Mouse (Mus musculus): ENCODE results near the gene Aars2. TPM values are rescaled to one million over a fixed set of nuclear protein-coding genes. Genes with fewer than 3 reads are reported as not detected.

The Aars2 gene
- polyA plus RNA-seq, 1 experiment: 10.2 TPM

DNA sequence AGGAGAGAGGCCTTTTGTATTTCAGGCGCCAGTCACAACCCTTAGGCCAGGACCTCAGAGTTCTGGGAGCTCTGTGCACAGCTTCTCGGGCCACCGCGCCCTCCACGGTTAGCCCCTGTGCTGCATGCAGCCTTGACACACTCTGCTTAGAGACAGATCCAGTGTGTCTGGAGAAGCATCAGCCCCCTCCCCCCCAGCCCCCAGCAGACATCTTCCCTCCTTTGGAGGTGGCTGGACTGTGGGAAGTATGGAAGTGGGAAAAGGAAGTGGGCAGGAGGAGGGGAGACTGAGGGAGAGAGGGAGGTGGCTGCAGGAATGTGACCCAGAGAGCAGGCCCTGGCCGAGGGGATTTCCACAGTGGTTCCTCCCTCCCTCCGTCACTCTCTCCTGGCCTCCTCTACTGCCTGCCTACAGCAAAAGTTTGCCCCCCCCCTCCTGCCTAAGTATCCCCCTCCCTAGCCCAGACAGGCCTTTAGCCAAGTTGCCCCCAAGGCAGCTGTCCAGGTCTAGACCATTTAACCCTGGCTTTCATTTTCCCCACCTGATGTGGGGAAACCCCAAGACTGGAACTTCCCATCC, 50.7 kb downstream of the Aars2 start:
- DNase-seq (ENCODE audit: low spot score): no peak

DNA sequence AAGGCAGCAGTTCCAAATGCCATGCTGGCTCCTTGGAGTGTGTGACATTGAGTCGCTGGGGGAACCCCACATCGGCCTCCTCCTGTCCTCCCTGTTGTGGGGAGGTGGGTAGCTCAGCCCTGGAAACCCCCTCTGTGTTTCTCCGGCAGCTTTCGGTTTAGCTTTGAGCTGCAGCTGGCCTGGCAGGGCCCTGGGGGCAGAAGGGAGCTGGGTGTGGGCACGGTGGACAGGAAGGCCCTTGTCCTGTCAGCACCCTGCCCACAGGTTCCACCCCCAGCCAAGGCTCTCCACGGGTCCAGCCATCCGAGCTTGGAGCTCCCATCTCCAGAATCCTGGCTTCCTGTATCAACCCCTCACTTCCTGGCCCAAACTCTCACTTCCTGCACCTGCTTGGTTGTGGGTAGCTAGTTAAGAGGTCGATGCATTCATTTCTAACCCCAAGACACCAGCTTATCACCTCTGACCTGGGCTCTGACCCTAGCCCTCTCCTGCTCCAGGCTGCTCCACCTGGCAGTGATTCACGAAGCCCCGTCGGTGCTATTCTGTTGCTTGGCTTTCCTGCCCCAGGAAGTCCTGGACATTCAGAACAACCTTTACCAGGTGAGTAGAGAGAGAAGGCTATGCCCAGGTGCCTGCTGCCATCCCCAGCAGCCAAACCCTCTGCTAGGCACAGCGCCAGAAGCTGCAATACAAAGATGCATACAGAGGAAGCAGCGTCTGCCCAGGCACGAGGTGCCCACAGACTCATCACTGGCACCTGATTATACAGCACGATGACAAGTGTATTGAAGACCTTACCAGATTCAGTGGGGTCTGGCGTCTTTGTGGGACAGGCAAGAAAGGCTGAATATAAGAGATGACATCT, 51.6 kb downstream of the Aars2 start:
- no peak for DNase-seq (ENCODE audit: low spot score)

DNA sequence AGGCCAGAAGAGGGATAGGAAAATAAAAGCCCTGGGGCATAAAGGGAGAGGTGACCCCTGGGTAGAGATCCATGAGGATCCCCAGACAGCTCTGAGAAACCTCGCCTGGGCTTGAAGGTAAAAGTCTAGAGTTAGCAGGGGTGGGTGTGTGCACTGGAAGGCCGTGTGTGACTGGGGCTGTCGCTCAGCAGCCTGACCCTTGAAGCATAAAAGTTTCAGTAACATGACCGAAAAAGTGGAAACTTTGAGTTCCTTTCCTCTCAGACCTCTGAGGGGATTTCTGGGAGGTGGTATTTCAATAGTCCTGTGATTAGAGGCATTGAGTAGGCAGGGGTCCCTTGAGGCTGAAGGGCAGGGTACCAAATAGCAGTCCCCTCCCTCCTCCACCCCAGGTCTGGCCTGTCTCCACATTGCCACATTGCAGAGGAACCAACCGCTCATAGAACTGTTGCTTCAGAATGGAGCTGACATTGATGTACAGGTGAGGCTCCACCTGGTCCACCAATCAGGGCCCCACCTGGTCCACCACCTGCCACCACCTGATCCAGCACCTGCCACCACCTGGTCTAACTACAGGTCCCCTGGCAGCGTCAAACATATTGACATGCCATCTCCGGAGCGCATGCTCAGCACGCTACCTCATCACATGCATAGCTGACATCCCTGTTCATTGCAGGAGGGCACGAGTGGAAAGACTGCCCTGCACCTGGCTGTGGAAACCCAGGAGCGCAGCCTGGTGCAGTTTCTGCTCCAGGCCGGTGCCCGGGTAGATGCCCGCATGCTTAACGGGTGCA, 53.3 kb downstream of the Aars2 start:
- DNase-seq (ENCODE audit: low spot score): no peak

DNA sequence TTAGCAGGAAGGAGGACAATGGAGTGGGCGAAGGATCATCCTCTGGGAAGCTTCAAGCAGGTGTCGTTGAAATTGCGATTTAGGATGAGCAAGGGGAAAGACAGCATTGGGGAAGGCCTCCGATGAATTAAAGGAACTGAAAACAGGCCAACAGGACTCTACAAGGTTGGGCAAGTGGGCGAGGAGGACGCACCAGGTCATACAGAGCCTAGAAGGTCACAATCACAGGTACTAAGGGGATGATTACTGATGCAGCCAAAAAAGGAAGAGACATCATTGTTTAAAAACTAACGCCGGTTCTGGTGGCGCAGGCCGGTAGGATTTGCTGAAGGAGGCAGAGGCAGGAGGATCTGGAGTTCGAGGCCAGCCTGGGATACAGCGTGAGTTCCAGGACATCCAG, 56.6 kb downstream of the Aars2 start:
- no peak for DNase-seq (ENCODE audit: low spot score)

DNA sequence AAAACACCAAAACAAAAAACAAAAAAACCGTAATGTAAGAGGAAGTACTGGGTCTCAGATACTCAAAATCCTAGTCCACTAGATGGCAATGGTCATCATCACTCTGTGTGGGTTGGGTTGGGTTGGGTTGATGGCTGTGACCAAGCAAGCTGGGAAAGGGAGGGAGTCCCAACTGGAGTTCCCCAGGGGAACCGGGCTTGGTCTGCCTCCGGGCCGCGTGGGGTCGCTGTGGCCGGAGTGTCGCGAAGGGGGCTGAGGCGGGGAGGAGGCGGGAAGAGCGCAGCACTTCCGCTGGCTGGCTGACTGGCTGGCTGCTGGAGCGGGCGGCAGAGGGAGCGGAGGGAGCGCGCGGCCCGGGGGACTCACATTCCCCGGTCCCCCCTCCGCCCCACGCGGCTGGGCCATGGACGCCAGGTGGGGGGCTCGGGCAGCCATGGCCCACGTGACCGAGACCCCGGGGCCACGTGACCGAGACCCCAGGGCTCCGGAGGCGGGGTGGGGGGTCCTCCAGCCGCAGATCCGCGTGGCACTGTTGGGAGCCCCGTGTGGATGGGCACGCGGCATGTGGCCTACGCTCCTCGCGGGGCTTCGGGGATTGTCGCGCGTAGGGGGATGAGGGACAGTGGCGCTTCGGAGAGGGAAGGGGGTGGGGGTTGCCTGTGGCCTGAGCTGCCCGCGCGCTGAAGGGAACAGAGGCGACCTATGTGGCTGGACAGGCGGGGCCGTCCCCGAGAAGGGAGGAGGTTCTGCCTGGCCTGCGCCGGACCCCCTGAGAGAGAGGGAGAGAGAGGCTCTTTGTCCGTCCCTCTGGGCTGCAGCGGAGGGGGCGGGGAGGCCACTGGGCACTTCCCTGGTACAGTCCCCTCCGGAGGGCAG, 57.3 kb downstream of the Aars2 start, which contains the start of gene Slc35b2:
TSS of gene Slc35b2 (plus strand) at position 220 of the 876 bp plus-strand sequence.
- DNase-seq (ENCODE audit: low spot score): peak; percentile 91

DNA sequence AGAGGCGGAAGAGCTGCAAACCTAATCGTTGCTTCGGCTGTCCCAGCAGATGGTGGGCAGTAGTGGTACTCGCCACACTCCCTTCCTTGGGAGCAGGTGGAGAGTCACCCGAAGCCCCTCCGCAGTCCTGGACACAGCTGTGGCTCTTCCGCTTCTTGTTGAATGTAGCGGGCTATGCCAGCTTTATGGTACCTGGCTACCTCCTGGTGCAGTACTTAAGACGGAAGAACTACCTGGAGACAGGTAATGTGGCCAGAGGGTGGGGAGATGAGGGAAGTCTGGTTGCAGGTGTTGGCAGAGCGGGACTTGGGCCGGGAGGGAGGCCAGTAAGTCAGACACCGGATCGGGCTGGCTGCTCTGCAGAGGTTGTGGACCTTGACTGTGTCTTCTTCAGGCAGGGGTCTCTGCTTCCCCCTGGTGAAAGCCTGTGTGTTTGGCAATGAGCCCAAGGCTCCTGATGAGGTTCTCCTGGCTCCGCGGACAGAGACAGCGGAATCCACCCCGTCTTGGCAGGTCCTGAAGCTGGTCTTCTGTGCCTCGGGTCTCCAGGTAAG, 58.0 kb downstream of the Aars2 start:
- DNase-seq (ENCODE audit: low spot score): no peak

DNA sequence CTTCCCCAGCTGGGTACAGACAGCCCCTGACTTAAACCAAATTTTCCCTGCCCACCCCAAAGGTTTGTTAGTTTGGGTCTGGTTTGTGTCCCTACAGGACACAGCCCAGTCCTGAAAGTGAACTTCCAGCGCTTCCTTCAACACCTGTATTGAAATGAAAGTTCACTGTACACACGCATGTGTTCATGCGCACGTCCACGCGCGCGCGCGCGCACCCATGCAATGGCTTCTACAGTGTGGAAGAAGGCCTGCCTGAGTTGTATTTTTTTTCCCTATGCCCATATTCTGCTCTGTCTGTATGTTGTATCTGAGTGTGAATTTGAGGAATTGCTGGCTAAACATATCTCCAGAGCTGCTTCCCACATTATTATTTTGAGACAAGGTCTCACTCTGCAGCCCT, 58.5 kb downstream of the Aars2 start:
- no peak for DNase-seq (ENCODE audit: low spot score)

DNA sequence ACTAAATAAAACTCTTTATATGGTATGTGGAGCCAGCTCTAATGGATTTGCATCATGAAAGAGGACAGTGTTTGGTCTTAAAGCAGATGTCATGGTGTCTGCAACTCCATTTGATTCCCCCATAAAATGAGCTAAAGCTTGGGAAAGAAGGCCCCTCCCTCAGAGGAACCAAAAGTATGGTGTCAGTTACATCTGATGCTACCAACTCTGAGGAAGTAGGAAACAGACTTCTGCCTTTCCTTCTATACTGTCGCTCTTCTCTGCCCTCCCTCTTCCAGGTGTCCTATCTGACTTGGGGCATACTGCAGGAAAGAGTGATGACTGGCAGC, 59.4 kb downstream of the Aars2 start:
- no peak for DNase-seq (ENCODE audit: low spot score)

DNA sequence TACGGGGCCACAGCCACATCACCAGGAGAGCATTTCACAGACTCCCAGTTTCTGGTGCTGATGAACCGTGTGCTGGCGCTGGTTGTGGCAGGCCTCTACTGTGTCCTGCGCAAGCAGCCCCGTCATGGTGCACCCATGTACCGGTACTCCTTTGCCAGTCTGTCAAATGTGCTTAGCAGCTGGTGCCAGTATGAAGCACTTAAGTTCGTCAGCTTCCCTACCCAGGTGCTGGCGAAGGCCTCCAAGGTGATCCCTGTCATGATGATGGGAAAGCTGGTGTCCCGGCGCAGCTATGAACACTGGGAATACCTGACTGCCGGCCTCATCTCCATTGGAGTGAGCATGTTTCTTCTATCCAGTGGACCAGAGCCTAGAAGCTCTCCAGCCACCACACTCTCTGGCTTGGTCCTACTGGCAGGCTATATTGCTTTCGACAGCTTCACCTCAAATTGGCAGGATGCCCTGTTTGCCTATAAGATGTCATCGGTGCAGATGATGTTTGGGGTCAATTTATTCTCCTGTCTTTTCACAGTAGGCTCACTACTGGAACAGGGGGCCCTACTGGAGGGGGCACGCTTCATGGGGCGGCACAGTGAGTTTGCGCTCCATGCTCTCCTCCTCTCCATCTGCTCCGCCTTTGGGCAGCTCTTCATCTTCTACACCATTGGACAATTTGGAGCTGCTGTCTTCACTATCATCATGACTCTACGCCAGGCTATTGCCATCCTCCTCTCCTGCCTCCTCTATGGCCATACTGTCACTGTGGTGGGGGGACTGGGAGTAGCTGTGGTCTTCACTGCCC, 59.9 kb downstream of the Aars2 start:
- no peak for DNase-seq (ENCODE audit: low spot score)

DNA sequence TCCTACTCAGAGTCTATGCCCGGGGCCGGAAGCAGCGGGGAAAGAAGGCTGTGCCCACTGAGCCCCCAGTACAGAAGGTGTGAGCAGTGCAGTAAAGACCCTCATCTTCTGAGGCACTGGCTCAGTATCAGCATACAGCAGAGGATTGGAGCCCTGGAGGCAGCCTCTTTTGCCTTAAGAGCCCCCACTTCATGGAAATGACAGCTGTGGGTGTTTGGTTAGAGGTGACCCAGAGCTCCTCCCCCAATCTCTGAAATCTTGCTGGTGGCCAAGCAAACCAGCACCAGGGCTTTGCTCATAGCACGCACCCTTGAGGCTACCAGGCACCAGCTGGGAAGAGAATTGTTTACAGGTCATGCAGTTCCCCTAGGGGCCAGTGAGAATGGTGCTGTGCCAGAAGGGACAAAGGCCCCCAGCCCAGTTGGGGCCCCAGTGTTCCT, 60.5 kb downstream of the Aars2 start:
- no peak for DNase-seq (ENCODE audit: low spot score)

DNA sequence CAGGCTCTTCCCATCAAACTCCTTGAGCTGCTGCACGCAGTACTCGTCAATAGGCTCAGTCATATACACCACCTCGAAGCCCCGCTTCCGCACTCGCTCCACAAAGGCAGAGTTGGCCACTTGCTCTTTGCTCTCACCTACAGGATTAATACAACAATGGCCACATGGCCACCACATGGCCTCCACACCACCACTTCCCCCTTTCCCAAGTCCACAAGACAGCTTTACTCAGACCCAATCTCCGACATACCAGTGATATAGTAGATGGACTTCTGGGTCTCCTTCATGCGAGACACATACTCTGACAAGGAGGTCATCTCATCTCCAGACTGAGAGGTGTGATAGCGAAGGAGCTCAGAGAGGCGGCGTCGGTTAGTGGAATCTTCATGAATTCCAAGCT, 62.3 kb downstream of the Aars2 start:
- no peak for DNase-seq (ENCODE audit: low spot score)

DNA sequence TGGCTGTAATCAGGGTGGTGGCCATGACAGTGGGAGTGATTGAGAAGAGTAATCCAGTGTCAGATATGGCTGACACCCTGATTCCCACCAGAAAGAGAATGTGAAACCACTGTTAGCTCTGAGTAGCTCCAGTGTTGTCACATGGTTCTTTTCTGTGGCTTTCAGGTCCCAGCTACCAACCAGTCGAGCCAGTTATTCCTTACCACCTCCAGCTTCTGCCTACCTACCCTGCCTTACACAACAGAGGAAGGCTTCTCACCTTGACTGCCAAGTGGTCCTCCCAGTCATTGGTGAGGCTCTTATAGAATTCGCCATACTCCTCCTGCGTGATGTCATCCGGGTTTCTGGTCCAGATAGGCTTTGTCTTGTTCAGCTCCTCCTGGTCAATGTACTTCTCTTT, 63.4 kb downstream of the Aars2 start:
- DNase-seq (ENCODE audit: low spot score): no peak

Other genes starting within 250 kb of the Aars2 start
- 20.3 and 24.9 TPM in 2 replicates for gene Cdc5l, start 73.1 kb upstream of the Aars2 start, polyA plus RNA-seq (2012; rRNA removed)
- 0.14 TPM in 1 of 2 replicates, not detected in the other for gene Spats1, start 31.4 kb upstream of the Aars2 start, polyA plus RNA-seq (2012; rRNA removed)
- gene Tcte1, start 16.6 kb downstream of the Aars2 start, polyA plus RNA-seq (2012; rRNA removed): 0.01 TPM in 1 of 2 replicates, not detected in the other
- gene Tmem151b, start 42.8 kb downstream of the Aars2 start, polyA plus RNA-seq (2012; rRNA removed): 0.51 and 0.81 TPM in 2 replicates
- 5.7 and 6.1 TPM in 2 replicates for gene Nfkbie, start 48.9 kb downstream of the Aars2 start, polyA plus RNA-seq (2012; rRNA removed)
- 62.3 and 69.4 TPM in 2 replicates for gene Slc35b2, start 57.0 kb downstream of the Aars2 start, polyA plus RNA-seq (2012; rRNA removed)
- 635 and 857 TPM in 2 replicates for gene Hsp90ab1, start 66.4 kb downstream of the Aars2 start, polyA plus RNA-seq (2012; rRNA removed)
- gene Slc29a1, start 92.8 kb downstream of the Aars2 start, polyA plus RNA-seq (2012; rRNA removed): 210 and 219 TPM in 2 replicates
- 0.31 and 0.84 TPM in 2 replicates for gene Mymx, start 95.3 kb downstream of the Aars2 start, polyA plus RNA-seq (2012; rRNA removed)
- gene Capn11, start 152.5 kb downstream of the Aars2 start, polyA plus RNA-seq (2012; rRNA removed): 2.3 and 2.7 TPM in 2 replicates
- 100 and 106 TPM in 2 replicates for gene Mrpl14, start 179.5 kb downstream of the Aars2 start, polyA plus RNA-seq (2012; rRNA removed)
- 73.6 and 76.5 TPM in 2 replicates for gene Tmem63b, start 180.1 kb downstream of the Aars2 start, polyA plus RNA-seq (2012; rRNA removed)
- gene 1600014C23Rik, start 227.0 kb downstream of the Aars2 start, polyA plus RNA-seq (2012; rRNA removed): not detected in 2 replicates